Mouse (Mus musculus) lung, postnatal 0 days (tissue): ENCODE measurements around the gene Hoxa9.

ENCODE experiments used
- CTCF ChIP-seq: IDR thresholded peaks from 2 replicates; pipeline ENCODE4 v1.5.1; 2016; ENCODE audit warnings: antibody characterized with exemption, mild to moderate bottlenecking
- EP300 ChIP-seq: IDR thresholded peaks from 2 replicates; pipeline ENCODE4 v1.6.1; 2016; ENCODE audit warnings: antibody characterized with exemption, mild to moderate bottlenecking, control low read depth

GRCm38 (mm10) chr6:52267691-52268090 lies 36.8 kb upstream of the Hoxa9 start:
- TF ChIP-seq CTCF (no peak), EP300 (no peak)
